Mouse (Mus musculus) liver, embryonic 14.5 days (tissue): ENCODE measurements around the gene Gstk1.

Source experiments
- CTCF ChIP-seq: IDR thresholded peaks from 2 replicates; pipeline ENCODE4 v1.5.1; 2016; ENCODE audit warnings: antibody characterized with exemption, low read depth, control low read depth
- EP300 ChIP-seq: IDR thresholded peaks from 2 replicates; pipeline ENCODE4 v1.6.1; 2016; ENCODE audit warnings: antibody characterized with exemption, low read depth

DNA sequence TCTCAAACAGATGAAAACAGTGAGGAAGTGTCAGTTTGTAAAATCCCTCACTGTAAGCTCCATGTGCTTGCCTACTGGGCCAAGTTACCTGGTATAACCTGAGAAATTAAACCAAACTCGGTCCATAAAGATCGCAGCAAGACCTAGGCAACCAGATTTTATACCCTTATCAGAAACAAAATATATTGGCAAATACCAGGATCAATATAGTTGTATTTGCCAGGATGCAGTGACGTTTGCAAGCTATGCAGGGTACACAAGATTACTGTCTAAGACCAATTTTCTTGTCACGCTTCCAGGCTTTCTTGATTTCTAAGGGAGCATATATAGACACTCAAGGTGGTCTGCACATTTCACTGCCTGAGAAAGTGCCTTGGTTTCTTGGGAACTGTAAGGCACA is 6.1 kb downstream of the Gstk1 start:
- no peak for TF ChIP-seq CTCF
- TF ChIP-seq EP300: no peak
